Mouse (Mus musculus) ES-Bruce4 (cell line): ENCODE results near the gene Lasp1. TPM values are rescaled to one million over a fixed set of nuclear protein-coding genes. Genes with fewer than 3 reads are reported as not detected.

Experiments
- H3K27ac ChIP-seq: 2 replicates; pipeline ENCODE4 v1.5.1; 2012; ENCODE audit warnings: low read length, inconsistent platforms; ENCODE audit not compliant: insufficient read depth
- H3K27me3 ChIP-seq: 2 replicates; pipeline ENCODE4 v1.6.1; 2012; ENCODE audit warnings: mild to moderate bottlenecking, low read length, inconsistent platforms; ENCODE audit not compliant: control insufficient read depth, poor library complexity, insufficient read depth, severe bottlenecking
- H3K36me3 ChIP-seq: 2 replicates; pipeline ENCODE4 v1.6.1; 2012; ENCODE audit warnings: inconsistent platforms, mild to moderate bottlenecking, low read length, moderate library complexity; ENCODE audit not compliant: control insufficient read depth, poor library complexity, insufficient read depth, severe bottlenecking
- H3K4me1 ChIP-seq: one replicate; pipeline ENCODE4 v1.8.1; 2011; ENCODE audit warnings: low read length; ENCODE audit not compliant: control insufficient read depth, insufficient read depth
- H3K4me3 ChIP-seq: 2 replicates; pipeline ENCODE4 v1.5.1; 2011; ENCODE audit warnings: low read depth, mild to moderate bottlenecking, low read length
- H3K9ac ChIP-seq: 2 replicates; pipeline ENCODE4 v1.6.1; 2012; ENCODE audit warnings: low read depth, mild to moderate bottlenecking, inconsistent platforms; ENCODE audit not compliant: poor library complexity, severe bottlenecking
- H3K9me3 ChIP-seq: replicated peaks from 2 replicates; pipeline ENCODE4 v1.6.1; 2012; ENCODE audit warnings: mild to moderate bottlenecking, low read length, inconsistent platforms; ENCODE audit not compliant: control insufficient read depth, poor library complexity, insufficient read depth, severe bottlenecking
- CTCF ChIP-seq: IDR thresholded peaks from one replicate; pipeline ENCODE4 v1.8.1; 2011; ENCODE audit warnings: low read depth, low read length
- EP300 ChIP-seq: IDR thresholded peaks from 2 replicates; pipeline ENCODE4 v1.6.1; 2011; ENCODE audit warnings: low read depth, low read length; ENCODE audit not compliant: insufficient read depth
- POLR2A ChIP-seq: IDR thresholded peaks from one replicate; pipeline ENCODE4 v1.8.1; 2011; ENCODE audit warnings: low read length; ENCODE audit not compliant: insufficient read depth
- polyA plus RNA-seq: library from polyadenylated mRNA; stranded (reverse); fragments of >200 nt; gene quantifications from 2 replicates; pipeline ENCODE4 v1.2.4, GENCODE M21; 2011; ENCODE audit warnings: low read depth; ENCODE audit not compliant: missing spikeins, insufficient read depth, insufficient read length

The Lasp1 gene
- polyA plus RNA-seq, 1 experiment: 231 TPM

- Histone ChIP-seq H3K9ac (peak overlapping the region; percentile 98; the same call in 1 of the 2 replicates), H3K4me1 (no peaks in the 10 kb centered on the region)
Observed at GRCm38 (mm10) chr11:97778918-97779317, 19.9 kb upstream of the Lasp1 start.

GRCm38 (mm10) chr11:97779968-97780701 lies 18.7 kb upstream of the Lasp1 start:
- Histone ChIP-seq H3K9me3 (peaks cover 9% of the 10 kb centered on the region), H3K27ac (peak overlapping the region; percentile 73), H3K9ac (peak overlapping the region; percentile 98), H3K36me3 (peaks cover 55% of the 10 kb centered on the region), H3K4me3 (peak overlapping the region; percentile 91), H3K4me1 (no peaks in the 10 kb centered on the region), H3K27me3 (no peaks in the 10 kb centered on the region)
- no peak for TF ChIP-seq EP300
- no peak for TF ChIP-seq CTCF
- TF ChIP-seq POLR2A: no peak

More at GRCm38 (mm10) chr11:97778918-97779317, 19.9 kb upstream of the Lasp1 start:
- peak overlapping the region; percentile 37; the same call in 1 of the 2 replicates for H3K4me3 ChIP-seq
- peaks cover 55% of the 10 kb centered on the region for H3K36me3 ChIP-seq
- no peak for TF ChIP-seq CTCF
- TF ChIP-seq EP300: no peak
- TF ChIP-seq POLR2A: no peak
- H3K27ac ChIP-seq: peak overlapping the region; percentile 65
- H3K27me3 ChIP-seq: no peaks in the 10 kb centered on the region
- H3K9me3 ChIP-seq: peaks cover 3% of the 10 kb centered on the region; the same call in 1 of the 2 replicates

- Histone ChIP-seq H3K9me3 (peaks cover 9% of the 10 kb centered on the region), H3K4me3 (peak overlapping the region; percentile 99), H3K27me3 (no peaks in the 10 kb centered on the region), H3K27ac (peak overlapping the region; percentile 73), H3K36me3 (peaks cover 55% of the 10 kb centered on the region), H3K9ac (peak overlapping the region; percentile 98), H3K4me1 (no peaks in the 10 kb centered on the region)
- TF ChIP-seq EP300: no peak
- no peak for TF ChIP-seq CTCF
- no peak for TF ChIP-seq POLR2A
Observed at GRCm38 (mm10) chr11:97781478-97781831, 17.3 kb upstream of the Lasp1 start.

GRCm38 (mm10) chr11:97781832-97782563 lies 16.8 kb upstream of the Lasp1 start, which contains the start of gene Rpl23:
Gene Rpl23 (minus strand): TSS chr11:97782437.
- TF ChIP-seq POLR2A (peak; percentile 92), CTCF (no peak), EP300 (peak; percentile 63; the same call in 1 of the 2 replicates)
- H3K4me1 ChIP-seq: no peaks in the 10 kb centered on the region
- H3K27ac ChIP-seq: peak within 1 kb of the TSS; percentile 73
- peaks cover 49% of the 10 kb centered on the region for H3K36me3 ChIP-seq
- H3K9me3 ChIP-seq: peaks cover 9% of the 10 kb centered on the region
- peak within 1 kb of the TSS; percentile 99 for H3K4me3 ChIP-seq
- no peaks in the 10 kb centered on the region for H3K27me3 ChIP-seq
- peak within 1 kb of the TSS; percentile 98 for H3K9ac ChIP-seq

GRCm38 (mm10) chr11:97782564-97782895 lies 16.3 kb upstream of the Lasp1 start:
- Histone ChIP-seq H3K4me3 (peak overlapping the region; percentile 97), H3K36me3 (peaks cover 44% of the 10 kb centered on the region), H3K4me1 (no peaks in the 10 kb centered on the region), H3K27ac (peak overlapping the region; percentile 35; the same call in 1 of the 2 replicates), H3K9ac (peak overlapping the region; percentile 98), H3K9me3 (peaks cover 9% of the 10 kb centered on the region), H3K27me3 (no peaks in the 10 kb centered on the region)
- no peak for TF ChIP-seq POLR2A
- no peak for TF ChIP-seq CTCF

- Histone ChIP-seq H3K36me3 (no peaks in the 10 kb centered on the region), H3K27ac (peak overlapping the region; percentile 72; the same call in 1 of the 2 replicates), H3K4me1 (no peaks in the 10 kb centered on the region)
Observed at GRCm38 (mm10) chr11:97787961-97788360, 10.8 kb upstream of the Lasp1 start.

More at GRCm38 (mm10) chr11:97787961-97788360, 10.8 kb upstream of the Lasp1 start:
- Histone ChIP-seq H3K4me3 (no peak overlapping the region), H3K27me3 (no peaks in the 10 kb centered on the region), H3K9ac (no peak overlapping the region), H3K9me3 (peaks cover 9% of the 10 kb centered on the region)
- TF ChIP-seq EP300 (0 out of 2 replicates have a peak, but pooled peaks have one; percentile 26), CTCF (no peak)
